Mouse (Mus musculus): Measurements from ENCODE around the gene Actrt2. TPM values are rescaled to one million over a fixed set of nuclear protein-coding genes. Genes with fewer than 3 reads are reported as not detected.

The Actrt2 gene
- not detected in 2 replicates for polyA plus RNA-seq (2012; rRNA removed)

DNA sequence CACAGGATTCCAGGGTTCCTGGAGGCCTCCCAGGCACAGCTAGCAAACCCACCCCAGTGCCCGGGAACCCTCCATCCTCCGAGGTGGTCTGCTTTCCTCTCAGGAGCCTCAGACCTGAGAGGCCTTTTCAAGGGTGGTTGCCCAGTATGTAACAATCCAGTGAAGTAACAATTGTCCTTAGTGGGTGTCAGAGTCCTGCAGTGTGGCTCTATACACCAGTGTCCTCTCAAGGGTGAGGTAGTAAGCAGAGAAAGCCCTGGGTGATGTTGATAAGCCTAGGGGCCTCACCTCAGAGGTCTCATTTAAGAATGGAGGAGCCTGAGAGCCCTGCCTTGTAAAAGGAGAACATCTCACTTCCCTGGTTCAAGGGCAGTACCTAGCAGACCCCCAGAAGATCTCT, at the start of gene Actrt2:
Gene Actrt2, minus strand, starts transcription at position 101 of the 400 bp plus-strand sequence.
- no peak for DNase-seq (ENCODE audit: low spot score)

DNA sequence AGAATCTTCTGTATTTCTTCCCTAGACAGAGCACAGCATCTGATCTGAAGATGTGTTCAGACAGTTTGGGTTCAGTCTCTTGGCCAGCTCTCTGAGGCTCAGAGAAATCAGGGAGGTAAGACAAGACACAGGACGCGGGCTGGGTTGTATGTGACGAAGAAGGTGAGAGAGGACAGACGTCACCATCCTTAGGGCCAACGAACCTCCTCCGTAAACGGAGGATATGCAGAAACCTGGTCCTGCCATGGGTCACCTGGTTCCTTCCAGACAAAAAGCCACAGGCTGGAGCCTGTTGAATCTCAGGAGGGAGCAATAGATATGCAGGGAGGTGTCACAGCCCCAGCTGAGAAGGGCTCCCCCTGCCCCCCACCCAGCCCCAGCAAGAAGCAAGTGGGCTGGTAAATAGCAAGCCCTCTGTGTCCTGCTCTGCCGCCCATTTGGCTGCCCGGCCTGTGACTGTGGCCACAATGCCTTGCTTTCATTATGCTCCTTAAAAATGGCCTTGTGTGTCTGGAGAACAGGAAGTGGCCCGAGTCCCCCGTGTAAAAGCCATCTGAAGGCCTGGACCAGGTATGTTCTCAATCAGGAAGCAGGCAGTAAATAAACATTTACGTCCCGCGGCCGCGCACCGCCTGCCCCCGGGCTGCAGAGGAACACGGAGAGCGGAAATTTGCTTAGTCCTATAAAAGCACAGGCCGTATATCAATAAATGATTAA, 41.9 kb upstream of the Actrt2 start:
- DNase-seq (ENCODE audit: low spot score), result no peak

DNA sequence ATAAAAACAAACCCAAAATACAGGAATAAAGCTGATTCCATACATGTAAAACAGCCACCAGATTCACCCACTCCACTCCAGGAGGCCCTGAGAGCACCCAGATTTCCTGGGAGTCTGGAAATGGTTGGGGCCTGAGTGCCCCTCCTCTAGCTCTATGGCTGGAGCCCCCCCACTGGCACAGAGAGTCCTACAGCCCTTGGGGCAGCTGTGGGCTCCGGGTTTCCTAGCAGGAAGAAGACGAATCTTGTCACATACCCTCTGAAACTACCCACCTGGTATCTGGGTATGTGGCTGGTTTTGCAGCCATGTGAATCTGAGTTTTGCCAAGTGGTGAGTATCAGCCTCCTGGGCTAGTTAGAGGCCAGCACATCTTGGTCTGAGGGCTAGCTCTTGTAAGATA, 41.1 kb upstream of the Actrt2 start:
- no peak for DNase-seq (ENCODE audit: low spot score)

DNA sequence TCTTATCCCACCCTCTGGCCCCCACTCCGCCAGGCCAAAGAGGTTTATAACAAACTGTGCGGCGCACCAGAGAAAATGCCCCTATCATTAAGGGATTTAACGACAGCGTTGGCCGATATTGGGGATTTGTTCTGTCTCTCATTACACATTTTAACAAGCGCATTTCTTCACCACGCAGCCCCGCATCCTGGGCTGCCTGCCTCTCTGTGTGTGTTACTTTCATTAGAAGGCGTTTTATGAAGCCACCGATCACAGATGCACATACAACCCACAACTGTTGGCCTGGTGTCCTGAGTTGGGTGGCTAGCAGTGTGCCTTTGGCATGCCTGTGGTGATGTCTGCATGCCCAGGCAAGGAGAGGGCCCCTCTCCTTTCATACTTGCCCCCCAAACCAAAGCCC, 40.6 kb upstream of the Actrt2 start:
- no peak for DNase-seq (ENCODE audit: low spot score)

DNA sequence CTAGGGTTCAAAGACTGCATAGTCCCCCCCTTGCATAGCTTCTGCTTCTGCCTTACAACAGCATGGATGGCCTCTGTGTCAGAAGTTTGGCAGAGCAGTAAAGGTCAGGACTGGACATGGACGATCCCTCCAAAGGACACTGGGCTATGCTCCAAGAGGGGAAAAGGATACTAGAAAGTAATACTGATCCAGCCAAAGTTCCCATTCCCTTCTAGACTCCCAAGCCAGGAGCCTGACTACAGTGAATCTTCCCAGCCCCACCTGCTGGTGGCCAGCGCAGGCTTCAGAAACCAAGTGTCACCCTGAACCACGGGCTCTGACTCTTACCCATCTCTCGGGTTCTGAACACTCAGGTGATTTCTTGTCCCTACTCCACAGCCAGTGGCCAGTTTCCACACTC, 39.9 kb upstream of the Actrt2 start:
- DNase-seq (ENCODE audit: low spot score), result no peak

DNA sequence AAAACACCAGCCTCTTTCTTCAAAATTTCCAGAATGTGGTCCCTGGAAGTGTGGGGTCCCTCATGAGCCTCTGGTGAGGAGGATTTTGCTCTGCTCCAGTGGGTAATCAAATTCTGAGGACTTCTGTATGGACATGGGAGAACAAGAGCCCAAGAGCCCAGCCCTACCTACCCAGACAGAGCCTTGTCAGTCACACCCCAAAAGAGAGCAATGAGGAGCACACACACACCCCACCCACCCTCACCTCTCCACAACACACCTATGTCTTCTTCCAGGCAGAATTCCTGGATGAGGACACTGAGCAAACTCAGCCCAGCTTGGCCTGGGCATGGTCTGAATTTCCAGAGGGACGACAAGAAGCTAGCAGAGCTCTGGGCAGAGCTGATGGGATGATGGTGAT, 38.8 kb upstream of the Actrt2 start:
- DNase-seq (ENCODE audit: low spot score), result no peak

DNA sequence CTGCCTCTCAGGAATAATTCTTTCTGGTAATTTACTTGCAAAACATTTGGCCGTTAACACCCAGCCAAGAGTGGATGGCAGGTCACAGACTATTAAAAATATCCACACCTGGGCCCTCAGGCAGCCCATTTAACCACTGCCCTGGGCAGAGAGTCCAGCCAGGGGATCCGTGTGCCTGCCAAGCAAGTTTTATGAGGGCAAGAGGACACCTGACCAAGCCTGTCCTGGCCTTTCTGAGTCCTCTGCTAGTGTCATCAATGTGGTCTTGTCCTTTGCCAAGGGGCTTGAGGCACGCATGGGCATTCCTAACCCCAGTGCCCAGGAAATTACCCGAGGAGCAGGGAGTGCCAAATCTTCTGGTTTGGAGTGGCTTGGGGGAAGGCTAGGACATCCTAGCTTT, 38.0 kb upstream of the Actrt2 start:
- DNase-seq (ENCODE audit: low spot score), result no peak

DNA sequence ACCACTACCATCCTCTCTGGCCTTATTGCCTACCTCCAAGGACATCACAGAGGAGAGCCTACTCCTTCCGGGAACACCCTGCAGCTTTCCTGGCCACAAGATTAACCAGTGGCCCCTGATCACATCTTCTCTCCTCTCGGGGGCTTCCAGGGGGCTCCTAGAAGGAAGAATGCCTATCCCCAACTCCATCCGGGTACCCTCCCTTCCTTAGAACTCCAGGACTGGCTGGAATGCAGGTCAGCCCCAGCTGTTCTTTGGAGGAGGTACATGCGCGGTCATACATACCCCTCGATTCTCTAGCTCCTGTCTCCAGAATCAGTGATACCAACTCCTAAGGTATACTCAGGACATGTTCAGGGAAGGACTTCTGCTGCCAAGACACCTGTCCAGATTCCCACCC, 37.4 kb upstream of the Actrt2 start:
- no peak for DNase-seq (ENCODE audit: low spot score)

DNA sequence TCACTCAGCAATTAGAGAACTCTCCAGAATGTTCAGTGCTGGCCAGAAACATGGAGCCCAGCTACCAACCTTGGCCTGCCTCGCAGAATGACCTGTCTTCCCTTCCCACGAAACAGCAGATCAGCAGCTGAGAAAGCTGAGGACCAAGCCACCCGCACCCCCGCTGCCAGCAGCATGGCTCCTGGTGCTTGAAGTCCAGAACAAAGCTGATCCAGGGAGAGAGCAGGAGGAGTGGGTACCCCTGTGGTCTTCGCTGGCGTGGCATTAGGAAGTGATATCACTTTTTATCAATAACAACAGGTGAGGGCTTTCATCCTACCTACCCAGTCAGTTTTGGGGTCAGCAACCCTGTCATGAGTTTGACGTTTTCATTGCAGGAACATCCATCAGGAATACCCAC, 36.9 kb upstream of the Actrt2 start:
- no peak for DNase-seq (ENCODE audit: low spot score)

DNA sequence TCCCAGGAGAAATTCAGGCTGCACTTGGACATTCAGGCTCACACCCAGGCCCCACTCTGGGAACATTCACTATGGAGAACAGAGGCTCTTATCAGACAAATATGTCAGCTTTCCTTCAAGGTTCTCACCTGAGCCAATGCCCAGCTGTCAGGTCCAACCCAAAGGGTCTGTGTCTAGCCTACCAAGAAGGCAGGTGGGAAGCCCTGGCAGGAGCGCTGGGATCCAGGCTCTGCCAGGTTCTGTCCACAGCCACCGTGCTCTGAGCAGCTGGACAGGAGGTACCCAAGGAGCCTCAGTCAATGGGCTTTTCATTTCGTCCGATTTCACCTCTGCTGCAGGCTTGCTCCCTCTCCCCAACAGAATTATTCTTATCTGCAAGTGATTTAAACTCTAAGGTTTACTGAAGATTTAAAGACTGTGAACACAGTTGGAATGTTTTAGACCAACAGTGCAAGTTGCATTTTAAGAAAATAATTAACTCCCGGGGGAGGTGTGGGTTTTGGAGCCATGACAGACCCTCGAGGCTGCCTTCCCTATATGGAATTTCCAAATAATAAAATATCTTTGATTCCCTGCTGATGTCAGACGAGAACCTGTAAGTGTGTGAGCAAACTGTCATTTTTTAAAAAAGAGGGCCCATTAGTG, 35.9 kb upstream of the Actrt2 start:
- DNase-seq (ENCODE audit: low spot score), result no peak

DNA sequence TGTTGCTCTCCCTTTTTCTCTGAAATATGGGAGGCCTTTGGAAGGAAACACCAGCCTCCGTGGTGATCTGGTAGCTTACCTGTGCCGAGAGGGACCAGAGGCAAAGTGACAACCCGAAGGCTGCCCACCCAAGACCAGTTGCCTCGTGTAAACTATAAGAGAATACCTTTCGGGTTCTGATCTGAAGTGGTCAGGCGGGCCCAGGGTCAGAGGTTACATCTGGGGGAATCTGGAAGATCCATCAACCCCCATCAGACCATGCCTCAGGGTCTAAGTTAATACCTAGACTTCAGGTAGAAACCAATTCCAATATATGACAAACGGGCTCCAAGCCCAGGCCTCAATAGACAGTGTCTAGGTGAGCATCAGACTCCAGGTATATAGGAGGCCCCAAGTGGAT, 35.3 kb upstream of the Actrt2 start:
- no peak for DNase-seq (ENCODE audit: low spot score)

DNA sequence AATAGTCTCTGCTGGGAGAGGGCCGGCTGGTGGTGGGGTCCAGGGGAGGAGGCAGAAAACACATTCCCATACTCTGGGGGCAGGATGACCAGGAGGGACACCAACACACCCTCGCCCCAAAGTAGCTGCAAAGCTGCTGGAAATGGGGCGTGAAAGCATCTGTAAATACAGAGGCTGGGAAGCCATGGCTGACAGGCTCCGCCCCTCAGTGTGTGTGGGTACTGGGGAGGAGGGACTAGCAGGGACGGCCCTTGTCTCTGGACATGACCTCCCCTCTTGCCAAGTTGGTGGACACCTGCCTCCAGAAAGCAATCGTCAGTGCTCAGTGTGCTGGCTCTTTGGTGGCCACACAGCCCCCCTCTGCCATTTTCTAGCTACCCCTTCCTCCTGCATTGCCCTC, 34.5 kb upstream of the Actrt2 start:
- DNase-seq (ENCODE audit: low spot score), result no peak

DNA sequence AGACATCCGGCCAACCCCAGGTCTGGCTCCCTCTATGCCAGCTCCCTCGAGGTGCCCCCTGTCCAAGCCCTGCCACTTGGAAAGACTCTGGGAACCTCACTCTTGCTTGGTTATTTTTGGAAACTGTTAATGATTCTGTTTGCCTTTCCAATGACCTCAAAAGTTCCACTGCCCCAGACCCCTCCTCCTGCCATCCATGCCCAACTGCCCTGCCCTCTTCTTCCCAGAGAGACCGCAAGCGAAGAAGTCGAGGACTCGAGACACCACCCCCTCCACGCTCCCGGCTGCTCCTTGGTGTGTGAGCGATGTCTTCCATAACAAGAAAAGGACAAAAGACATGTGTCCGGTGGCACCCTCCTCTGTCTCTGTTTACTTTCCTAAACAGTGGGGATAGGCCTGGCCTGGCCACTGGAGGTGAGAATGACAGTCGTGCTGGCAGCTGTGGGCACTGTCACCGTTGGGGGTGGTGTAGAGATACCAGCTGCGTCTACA, 33.3 kb upstream of the Actrt2 start:
- DNase-seq (ENCODE audit: low spot score), result no peak

DNA sequence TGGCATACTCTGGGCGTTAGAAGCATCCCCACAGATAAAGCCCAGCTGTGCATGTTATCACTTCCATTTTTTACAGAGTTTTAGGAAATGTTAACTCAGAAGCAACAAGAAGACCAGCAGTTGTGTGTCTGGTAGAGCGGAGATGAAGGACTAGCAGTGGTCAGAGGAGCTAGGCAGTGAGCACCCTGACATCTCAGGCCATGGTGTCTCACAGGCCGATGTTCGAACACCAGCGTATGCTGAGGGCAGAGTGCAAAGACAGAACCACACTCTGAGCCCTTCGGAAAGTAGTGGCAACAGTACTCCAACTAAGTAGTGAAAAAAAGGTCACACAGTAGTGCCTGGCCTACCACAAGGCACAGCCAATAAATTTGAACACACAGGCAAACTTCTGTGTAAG, 32.8 kb upstream of the Actrt2 start:
- DNase-seq (ENCODE audit: low spot score), result no peak

DNA sequence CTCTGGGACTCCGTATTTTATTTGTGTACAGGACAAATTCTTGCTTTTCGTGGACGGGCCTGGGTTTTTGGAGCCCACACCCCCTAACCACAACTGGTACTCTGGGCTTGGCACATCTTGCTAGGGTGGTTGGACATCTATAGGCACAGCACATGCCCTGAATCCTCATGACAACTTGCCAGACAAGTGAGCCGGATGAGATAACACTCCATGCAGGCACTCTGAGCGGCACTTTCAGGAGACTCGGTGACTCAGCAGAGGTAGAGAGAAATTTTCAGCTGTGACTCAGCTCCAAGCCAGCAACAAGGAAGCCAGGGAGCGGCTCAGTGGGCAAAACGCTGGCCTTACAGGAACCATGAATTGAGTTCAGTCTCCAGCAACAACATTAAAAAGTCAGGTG, 31.6 kb upstream of the Actrt2 start:
- DNase-seq (ENCODE audit: low spot score), result no peak

DNA sequence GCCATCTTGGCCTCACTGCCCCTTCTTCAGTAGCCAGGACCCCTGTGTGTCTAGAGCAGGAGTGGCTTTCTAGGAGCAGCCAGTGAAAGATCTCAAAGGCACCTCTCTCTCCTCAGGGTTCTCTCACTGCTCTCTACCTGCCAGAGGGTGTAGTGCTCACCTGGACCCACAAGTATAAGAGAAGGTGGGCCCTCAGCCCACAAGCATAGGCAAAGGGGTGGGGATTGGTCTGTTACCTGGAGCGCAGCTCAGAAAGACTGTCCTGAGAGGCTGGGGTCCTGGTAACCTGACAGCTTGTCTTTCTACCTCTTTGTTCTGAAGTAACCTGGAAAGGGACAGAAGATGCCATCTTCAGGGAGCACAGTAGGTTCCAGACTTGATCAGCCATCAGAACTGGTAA, 31.0 kb upstream of the Actrt2 start:
- no peak for DNase-seq (ENCODE audit: low spot score)

DNA sequence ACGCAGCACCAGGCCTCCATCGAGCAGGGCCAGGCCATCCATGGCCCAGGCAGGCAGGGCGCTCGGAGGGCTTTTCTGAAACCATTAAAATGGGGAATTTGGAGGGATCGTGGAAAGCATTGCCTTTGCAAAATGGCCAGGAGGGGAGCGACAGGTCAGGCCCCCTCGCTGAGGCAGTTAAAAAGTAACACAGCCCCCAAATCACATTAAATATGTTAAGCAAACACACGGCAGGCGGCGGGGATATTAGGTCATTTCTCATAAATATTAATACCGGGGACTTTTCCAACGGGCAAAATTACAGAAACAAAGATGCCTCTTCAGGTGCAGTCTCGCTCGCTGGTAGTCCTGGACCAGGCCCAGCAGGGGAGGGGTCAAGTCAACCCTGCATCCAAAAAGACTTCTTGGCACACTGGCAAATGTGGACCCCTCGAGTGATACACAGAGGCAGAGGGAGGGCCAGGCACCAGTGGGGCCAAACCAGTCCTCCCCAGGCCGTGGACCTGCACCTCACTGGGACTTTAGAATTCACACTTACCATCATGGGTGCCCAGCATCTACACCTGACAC, 30.4 kb upstream of the Actrt2 start:
- DNase-seq (ENCODE audit: low spot score), result no peak

DNA sequence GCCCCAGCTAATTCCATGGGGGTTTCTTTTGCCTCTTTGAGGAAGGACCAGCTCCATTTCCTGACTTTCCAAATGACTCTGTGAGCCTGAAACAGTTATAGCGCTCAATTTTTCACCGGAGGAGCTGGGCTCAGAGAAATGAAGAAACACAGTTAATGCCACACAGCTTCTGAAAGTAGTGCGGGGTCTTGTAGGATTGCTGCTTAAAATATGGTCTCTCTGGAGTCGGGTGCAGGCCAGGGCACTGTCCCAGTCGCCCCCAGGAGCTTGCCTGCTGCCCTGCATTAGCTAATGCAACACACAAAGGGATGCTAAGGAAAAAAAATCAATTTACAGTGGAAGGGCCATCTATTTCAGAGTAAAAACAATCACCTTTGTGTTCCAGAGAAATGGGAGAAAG, 29.8 kb upstream of the Actrt2 start:
- DNase-seq (ENCODE audit: low spot score), result no peak

DNA sequence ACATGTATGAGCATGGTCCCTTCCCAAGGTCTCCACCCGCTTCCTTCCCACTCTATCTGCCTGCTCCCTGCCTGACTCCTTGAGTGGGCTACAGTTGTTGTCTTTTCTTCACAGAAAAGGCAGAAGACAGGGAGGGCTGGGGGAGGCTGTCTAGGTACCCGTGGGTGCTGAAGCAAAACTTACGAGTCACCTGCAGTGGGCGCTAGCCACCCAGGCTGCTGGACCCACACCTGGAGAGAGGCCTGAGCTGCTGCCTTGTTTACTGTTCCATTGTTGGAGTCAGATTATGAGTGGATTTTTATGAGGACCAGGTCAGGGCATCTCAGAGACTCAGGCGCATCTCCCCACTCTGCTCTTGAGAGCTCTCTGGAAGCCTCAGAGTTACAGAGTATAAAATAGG, 28.9 kb upstream of the Actrt2 start:
- no peak for DNase-seq (ENCODE audit: low spot score)

DNA sequence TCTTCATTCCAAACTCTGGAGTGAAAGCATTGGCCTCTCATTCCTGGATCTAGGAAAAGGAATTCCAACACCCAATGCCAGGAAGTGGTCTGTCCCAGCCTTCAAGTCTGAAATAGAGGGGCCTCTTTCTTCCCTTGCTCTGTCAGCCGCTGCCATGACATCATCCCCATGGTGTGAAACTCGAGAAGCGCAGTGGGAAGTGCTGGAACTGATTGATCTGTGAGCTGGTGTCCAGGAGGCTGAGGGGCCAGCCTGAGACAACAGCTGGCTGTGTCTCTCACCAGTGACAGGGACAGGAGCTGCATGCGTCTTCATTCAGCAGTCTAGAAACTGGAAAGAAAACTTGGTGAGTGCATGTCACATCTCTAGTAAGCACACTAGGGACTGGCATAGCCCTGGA, 28.5 kb upstream of the Actrt2 start:
- no peak for DNase-seq (ENCODE audit: low spot score)

DNA sequence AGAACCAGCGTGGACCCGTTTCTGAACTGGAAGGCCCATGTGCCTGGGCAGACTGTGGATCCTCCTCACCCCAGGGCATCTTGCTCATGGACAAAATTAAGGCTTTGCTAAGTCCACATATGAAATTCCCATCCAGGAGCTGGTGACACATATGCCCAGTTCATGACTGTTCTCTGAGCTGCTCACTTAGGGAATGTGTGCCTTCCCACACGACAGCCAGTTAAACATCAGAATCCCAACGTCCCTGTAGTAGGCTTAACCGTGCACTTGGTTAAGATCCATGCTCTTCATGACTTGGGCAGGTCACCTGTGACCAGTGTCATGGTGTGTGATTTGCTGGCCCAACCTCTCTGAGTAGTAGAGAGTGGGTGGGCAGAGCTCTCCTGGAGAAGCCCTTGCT, 26.7 kb upstream of the Actrt2 start:
- no peak for DNase-seq (ENCODE audit: low spot score)

DNA sequence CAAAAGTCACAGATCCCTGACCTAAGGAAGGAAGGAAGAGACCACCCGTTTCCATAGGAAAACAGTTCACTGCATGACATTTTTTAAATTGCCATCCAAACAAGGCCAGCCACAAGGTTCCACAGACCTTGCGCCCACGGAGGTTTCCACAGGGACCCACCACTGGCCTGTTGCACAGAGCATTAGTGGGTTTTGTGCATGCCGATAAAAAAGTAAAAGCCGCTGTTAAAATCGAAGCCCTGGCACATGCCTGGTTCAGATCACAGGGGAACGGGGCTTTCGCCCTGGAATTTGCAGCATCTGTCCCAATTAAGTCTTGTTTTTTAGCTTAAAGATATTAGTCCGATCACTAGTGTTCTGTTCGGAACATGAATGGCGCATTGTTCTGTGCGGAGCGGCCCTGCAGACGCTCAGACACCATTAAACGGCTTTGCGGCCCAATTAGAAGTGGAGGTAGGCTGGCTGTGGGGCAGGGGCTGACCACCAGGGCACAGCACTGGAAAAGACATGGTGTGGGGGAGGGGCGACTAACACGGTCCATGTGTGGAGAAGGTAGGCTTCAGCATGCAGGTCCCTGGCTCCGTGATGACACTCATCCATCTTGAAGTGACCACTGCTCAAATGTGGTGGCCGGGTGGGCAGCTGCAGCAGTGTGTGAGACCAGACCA, 25.8 kb upstream of the Actrt2 start:
- DNase-seq (ENCODE audit: low spot score), result no peak

Data from urinary bladder, adult 2 months (tissue).